Mouse (Mus musculus) lung, embryonic 15.5 days (tissue): ENCODE measurements at regions not wholly inside any gene's neighbourhood (a gene's known extent, or its start where the extent isn't known, plus 50 kb on each side); places are given as distances from the start of the nearest gene placed in this dataset.

ENCODE experiments used
- ATAC-seq: fragments of 200-750 bp; cut with Nextera tagmentation; 2 replicates; pipeline ENCODE4 v1.8.0; 2017; ENCODE audit warnings: moderate number of reproducible peaks, borderline replicate concordance; ENCODE audit not compliant: low FRiP score, low TSS enrichment; ENCODE audit errors: extremely low read depth
- H3K27ac ChIP-seq: fragments of 300-500 bp; sonication (generic); 2 replicates; pipeline ENCODE4 v1.5.1; 2015; ENCODE audit warnings: moderate library complexity, mild to moderate bottlenecking, inconsistent platforms
- H3K27me3 ChIP-seq: fragments of 300-500 bp; sonication (generic); 2 replicates; pipeline ENCODE4 v1.6.1; 2015; ENCODE audit warnings: inconsistent platforms
- H3K36me3 ChIP-seq: fragments of 300-500 bp; sonication (generic); 2 replicates; pipeline ENCODE4 v1.6.1; 2015; ENCODE audit warnings: inconsistent platforms
- H3K4me1 ChIP-seq: fragments of 300-500 bp; sonication (generic); 2 replicates; pipeline ENCODE4 v1.6.1; 2015; ENCODE audit warnings: inconsistent platforms
- H3K4me2 ChIP-seq: fragments of 300-500 bp; sonication (generic); 2 replicates; pipeline ENCODE4 v1.6.1; 2015; ENCODE audit warnings: inconsistent platforms, mild to moderate bottlenecking, moderate library complexity
- H3K4me3 ChIP-seq: fragments of 300-500 bp; sonication (generic); 2 replicates; pipeline ENCODE4 v1.5.1; 2015; ENCODE audit warnings: mild to moderate bottlenecking, inconsistent platforms
- H3K9ac ChIP-seq: fragments of 300-500 bp; sonication (generic); 2 replicates; pipeline ENCODE4 v1.6.1; 2015; ENCODE audit warnings: inconsistent platforms
- H3K9me3 ChIP-seq: fragments of 300-500 bp; sonication (generic); 2 replicates; pipeline ENCODE4 v1.6.1; 2016; ENCODE audit warnings: inconsistent platforms
- WGBS: fragments of 180-500 bp; shearing (Covaris S2); methylation state at CpG from one replicate; pipeline ENCODE4 v1.1.7; 2015; 5-methylcytosine and 5-hydroxymethylcytosine counted together

DNA sequence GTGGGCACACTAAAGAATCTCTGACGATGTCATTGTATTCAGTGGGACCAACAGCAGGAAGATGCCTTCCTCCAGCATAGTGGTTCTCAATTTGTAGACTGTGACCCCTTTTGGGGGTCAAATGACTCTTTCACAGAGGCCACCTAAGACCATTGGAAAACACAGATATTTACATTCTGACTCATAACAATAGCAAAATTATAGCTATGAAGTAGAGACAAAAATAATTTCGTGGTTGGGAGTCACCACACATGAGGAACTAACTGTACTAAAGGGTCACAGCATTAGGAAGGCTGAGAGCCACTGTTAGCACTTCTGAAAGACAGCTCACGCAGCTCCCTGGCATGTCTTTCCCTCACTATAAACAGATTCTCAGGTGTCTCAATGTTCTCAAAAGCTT lies 129.1 kb downstream of the Tent5c start:
- H3K27me3 ChIP-seq: no peaks in the 10 kb centered on the region
- no peak overlapping the region for H3K27ac ChIP-seq
- no peaks in the 10 kb centered on the region for H3K9me3 ChIP-seq
- no peak overlapping the region for H3K4me2 ChIP-seq
- no peaks in the 10 kb centered on the region for H3K4me1 ChIP-seq
- no peak for ATAC-seq
- WGBS: 75% methylated on average over 3 of the region's 3 CpGs
- H3K36me3 ChIP-seq: no peaks in the 10 kb centered on the region
- H3K9ac ChIP-seq: no peak overlapping the region
- no peak overlapping the region for H3K4me3 ChIP-seq

DNA sequence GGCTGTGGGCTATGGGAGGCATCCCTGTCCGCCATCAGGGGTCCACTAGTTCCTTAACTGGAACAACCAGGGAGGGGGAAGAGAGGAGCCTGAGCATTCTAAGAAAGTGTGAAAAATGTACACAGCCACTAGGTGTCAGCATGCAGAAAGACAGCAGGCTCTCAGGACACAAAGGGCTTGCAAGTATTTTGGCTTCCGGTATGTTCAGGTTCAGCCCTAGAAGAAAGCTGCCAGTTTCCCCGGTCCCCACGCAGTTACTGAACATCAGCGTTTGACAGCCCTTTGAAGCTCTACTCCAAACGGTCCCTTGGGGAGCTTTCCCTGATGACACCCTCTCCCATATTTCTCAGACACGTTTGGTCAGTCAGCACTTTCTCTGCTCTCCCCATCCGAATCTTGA lies 130.1 kb downstream of the Tent5c start:
- Histone ChIP-seq H3K27me3 (no peaks in the 10 kb centered on the region), H3K4me3 (no peak overlapping the region), H3K9me3 (no peaks in the 10 kb centered on the region), H3K4me1 (no peaks in the 10 kb centered on the region), H3K4me2 (peak overlapping the region; percentile 49), H3K36me3 (no peaks in the 10 kb centered on the region), H3K27ac (no peak overlapping the region), H3K9ac (no peak overlapping the region)
- ATAC-seq: peak; percentile 39; the same call in 1 of the 2 replicates
- WGBS: 9% methylated on average over 8 of the region's 8 CpGs

DNA sequence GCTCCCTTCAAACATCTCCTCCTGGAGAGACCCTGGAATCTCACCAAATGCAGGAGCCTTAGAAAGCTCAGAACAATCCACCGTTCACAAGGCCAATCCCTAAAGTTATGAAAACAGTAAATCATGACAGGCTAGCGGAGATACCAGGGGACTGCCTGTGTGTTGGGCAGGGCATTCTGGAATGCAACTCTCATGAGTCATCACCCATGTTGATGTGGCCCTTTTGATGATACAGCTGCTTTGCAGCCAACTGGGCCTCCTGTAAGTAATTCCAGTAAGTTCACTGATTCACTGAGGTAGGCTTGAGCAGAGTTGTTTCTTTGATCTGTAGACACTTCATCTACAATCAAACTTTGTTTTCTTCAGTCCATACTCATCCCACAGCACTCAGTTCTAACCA lies 155.6 kb downstream of the Tent5c start:
- no peak for ATAC-seq
- Histone ChIP-seq H3K4me1 (no peaks in the 10 kb centered on the region), H3K4me2 (no peak overlapping the region), H3K4me3 (no peak overlapping the region), H3K36me3 (no peaks in the 10 kb centered on the region), H3K9me3 (no peaks in the 10 kb centered on the region), H3K27ac (no peak overlapping the region), H3K27me3 (no peaks in the 10 kb centered on the region), H3K9ac (no peak overlapping the region)
- WGBS: 74% methylated on average over 2 of the region's 2 CpGs

DNA sequence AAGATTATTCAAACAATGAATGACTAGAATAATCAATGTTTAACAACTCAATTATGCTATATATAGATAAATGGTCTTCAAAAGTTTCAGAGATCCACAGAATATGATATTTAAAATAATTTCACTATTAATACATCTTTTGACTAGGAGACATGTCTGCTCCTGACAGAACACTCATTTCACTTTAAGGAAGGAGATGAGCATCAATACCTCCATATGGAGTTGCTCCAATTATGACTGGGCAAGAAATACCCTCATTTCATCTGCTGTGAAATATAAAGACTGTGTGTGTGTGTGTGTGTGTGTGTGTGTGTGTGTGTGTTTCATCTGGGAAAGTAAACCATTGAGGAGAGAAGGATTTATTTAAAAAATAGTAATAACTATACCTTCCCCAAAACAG lies 156.2 kb upstream of the Wdr3 start:
- Histone ChIP-seq H3K27ac (no peak overlapping the region), H3K9me3 (no peaks in the 10 kb centered on the region), H3K27me3 (no peaks in the 10 kb centered on the region), H3K9ac (no peak overlapping the region), H3K4me3 (no peak overlapping the region), H3K4me2 (no peak overlapping the region), H3K36me3 (no peaks in the 10 kb centered on the region), H3K4me1 (no peaks in the 10 kb centered on the region)
- ATAC-seq: no peak

DNA sequence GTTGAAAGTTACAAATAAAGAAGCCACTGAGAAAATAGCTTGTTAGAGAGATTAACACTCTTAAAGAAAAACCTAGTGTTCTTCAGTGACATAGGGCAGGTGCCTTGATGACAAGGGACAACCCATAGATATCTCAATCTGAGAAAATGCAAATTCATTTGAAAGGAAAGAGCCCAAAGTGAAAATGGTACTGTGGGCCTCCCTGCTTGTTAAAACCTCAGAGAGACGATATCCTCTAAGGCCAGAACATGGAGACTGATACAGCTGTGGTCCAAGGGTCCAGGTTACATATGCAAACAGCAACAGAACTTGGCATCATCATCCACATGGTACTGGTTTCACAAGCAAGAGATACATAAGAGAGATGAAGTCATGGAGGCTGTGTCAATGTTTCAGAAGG lies 125.6 kb upstream of the Wdr3 start:
- Histone ChIP-seq H3K4me1 (no peaks in the 10 kb centered on the region), H3K27me3 (no peaks in the 10 kb centered on the region), H3K27ac (no peak overlapping the region), H3K36me3 (no peaks in the 10 kb centered on the region), H3K4me3 (no peak overlapping the region), H3K4me2 (no peak overlapping the region), H3K9ac (no peak overlapping the region), H3K9me3 (no peaks in the 10 kb centered on the region)
- no peak for ATAC-seq
- WGBS: 91% methylated on average over 1 of the region's 1 CpGs

DNA sequence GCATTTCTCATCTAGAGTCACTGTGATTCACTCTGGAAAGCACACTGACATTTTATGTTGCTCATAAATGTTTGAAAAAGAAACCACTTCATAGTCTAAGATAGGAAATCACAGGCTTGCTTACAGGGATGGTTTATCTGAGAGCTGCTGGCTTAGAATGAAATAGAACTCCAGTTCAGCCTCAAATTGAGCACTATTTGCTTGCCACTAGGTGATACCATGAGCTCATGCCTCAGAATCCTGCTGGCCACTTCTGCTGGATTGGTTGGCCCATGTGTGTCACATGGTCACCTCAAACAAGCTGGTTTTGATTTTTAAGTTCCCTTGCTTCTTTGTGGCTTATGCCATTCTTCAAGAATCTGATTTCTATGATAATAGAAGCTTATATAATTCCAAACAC lies 104.8 kb upstream of the Wdr3 start:
- Histone ChIP-seq H3K27me3 (no peaks in the 10 kb centered on the region), H3K9me3 (no peaks in the 10 kb centered on the region), H3K4me3 (no peak overlapping the region), H3K9ac (no peak overlapping the region), H3K27ac (no peak overlapping the region), H3K36me3 (no peaks in the 10 kb centered on the region), H3K4me1 (no peaks in the 10 kb centered on the region), H3K4me2 (no peak overlapping the region)
- no peak for ATAC-seq

DNA sequence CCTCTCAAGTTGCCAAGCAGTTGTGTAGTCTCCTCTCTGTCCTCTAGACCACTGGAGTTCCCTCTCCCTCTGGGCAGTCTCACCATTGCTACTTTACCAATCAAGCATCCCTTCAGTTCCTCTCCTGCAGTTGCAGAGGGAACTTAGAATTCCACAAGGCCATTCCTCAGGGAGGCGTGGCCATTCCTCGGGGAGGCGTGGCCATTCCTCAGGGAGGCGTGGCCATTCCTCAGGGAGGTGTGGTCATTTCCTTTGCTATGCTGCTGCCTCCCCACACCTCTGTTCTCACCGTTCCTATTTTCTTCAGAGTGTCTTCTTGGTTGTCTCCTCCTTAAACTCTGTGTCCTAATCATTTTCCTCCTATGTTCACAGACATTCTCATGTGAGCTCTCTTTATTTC lies 102.8 kb upstream of the Wdr3 start:
- no peaks in the 10 kb centered on the region for H3K27me3 ChIP-seq
- no peak for ATAC-seq
- H3K36me3 ChIP-seq: no peaks in the 10 kb centered on the region
- H3K9ac ChIP-seq: no peak overlapping the region
- H3K4me1 ChIP-seq: no peaks in the 10 kb centered on the region
- H3K9me3 ChIP-seq: no peaks in the 10 kb centered on the region
- H3K4me2 ChIP-seq: no peak overlapping the region
- H3K4me3 ChIP-seq: no peak overlapping the region
- 50% methylated on average over 5 of the region's 5 CpGs for WGBS
- H3K27ac ChIP-seq: no peak overlapping the region
